Mouse (Mus musculus) layer of hippocampus, adult 9-11 months (tissue): ENCODE measurements around the gene Gipc3.
A peak's percentile ranks its signal among the peaks of the same experiment; 100 is the strongest.

Experiments used
- DNase-seq: peaks from one replicate; pipeline ENCODE4 v3.0.0; 2022

The Gipc3 gene

DNA sequence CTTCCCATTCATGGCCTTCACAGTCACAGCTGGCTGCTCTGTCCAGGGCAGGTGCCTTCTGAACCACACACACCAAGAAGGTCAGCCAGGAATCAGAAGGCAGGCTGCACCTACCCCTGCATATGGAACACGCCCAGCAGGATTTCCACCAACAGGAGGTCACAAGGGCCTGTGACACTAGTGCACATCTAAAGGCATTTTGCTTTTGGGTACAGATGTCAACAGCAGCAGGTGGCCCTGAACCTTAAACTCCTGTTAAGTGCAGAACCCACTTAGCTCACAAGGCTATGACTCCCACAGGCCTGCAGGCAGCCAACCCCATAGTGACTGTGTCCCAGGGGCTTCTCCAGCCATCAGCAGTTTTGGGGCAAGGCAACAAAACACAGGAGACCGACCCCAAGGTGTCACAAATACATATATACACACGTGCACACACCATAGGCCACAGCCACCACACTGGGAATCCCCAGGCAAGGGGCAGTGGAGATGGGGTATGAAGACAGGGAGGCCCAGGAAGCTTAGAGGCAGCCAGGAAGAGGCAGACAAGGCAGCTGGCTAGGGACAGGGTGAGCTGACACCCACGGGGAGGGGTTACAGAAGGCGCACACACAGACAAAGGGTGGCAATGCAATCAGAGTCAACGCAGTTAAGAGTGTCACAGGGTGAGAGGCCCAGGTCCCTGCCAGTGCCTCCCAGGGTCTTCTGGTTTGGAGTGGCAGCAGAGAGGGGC, 23.6 kb upstream of the Gipc3 start:
- no peak for DNase-seq

DNA sequence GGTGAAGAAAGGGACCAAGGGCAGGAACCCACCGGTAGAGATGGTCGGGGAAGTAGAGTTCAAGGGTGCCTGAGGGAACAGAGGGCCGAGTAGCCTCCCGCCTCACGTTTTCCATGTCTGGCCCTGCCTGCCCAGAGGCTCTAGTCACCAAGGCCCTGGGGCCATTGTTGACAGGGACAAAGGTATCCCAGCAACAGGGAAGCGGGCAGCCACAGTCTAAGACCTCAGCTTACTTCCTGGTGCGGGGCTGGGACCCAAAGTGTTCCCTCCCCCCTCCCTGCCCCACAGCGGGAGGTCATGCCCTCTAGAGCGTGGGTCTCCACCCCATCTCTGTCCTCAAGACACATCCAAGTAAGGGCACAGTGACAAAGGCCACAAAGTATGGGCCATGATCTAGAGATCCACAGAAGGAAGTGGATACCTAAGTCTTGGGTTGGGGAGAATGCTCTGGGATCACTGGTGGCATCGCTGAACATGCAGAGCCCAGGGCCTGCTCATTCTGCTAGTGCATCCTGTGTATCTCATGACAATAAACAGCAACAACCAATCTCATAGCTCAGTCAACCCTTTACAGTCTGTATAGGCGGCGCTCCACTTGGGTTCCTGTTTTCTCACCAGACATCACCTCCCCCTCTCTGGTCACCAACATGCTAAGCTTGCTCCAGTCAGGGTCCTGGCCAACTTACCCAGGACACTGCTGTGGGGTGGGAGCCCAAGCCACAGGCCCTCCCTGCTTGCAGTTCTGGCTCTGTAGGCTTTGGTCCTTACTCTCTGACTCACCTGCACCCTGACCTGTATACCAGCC, 22.8 kb upstream of the Gipc3 start, which contains the start of gene 4930404N11Rik:
Gene 4930404N11Rik (minus strand): TSS at position 145 of the 805 bp plus-strand sequence.
- DNase-seq = no peak

DNA sequence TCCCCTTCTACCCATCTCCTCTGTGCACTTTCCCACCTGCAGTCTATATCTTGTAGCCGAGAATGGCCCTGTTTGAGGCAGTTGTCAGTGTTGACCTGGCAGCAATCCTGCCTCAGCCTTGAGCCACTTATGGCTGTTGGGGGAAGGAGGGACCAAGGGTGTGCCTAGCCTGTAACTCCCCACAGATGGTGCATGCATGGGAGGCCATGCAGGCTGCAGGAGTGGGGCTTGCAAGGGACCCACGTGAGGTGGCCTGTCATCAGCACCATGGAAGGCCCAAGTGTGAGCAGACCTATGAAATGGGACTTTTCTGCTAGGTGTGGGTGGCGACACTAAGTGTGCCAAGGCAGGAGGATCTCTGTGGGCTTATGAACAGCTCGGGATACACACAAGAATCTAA, 22.0 kb upstream of the Gipc3 start:
- DNase-seq = peak; percentile 67

- DNase-seq = no peak
Measured at GRCm38 (mm10) chr10:81364666-81365065, 21.6 kb upstream of the Gipc3 start.

GRCm38 (mm10) chr10:81363436-81364346, 20.6 kb upstream of the Gipc3 start:
- no peak for DNase-seq

- no peak for DNase-seq
Measured at GRCm38 (mm10) chr10:81362336-81362949, 19.4 kb upstream of the Gipc3 start.

GRCm38 (mm10) chr10:81360721-81361120, 17.7 kb upstream of the Gipc3 start:
- no peak for DNase-seq

- DNase-seq = no peak
Measured at GRCm38 (mm10) chr10:81358841-81359240, 15.8 kb upstream of the Gipc3 start.

- DNase-seq = no peak
Measured at GRCm38 (mm10) chr10:81358209-81358608, 15.1 kb upstream of the Gipc3 start.

GRCm38 (mm10) chr10:81356991-81357844, 14.2 kb upstream of the Gipc3 start, which contains the start of gene Mfsd12:
TSS of gene Mfsd12 (plus strand) at chr10:81357491.
- DNase-seq = peak; percentile 90

DNA sequence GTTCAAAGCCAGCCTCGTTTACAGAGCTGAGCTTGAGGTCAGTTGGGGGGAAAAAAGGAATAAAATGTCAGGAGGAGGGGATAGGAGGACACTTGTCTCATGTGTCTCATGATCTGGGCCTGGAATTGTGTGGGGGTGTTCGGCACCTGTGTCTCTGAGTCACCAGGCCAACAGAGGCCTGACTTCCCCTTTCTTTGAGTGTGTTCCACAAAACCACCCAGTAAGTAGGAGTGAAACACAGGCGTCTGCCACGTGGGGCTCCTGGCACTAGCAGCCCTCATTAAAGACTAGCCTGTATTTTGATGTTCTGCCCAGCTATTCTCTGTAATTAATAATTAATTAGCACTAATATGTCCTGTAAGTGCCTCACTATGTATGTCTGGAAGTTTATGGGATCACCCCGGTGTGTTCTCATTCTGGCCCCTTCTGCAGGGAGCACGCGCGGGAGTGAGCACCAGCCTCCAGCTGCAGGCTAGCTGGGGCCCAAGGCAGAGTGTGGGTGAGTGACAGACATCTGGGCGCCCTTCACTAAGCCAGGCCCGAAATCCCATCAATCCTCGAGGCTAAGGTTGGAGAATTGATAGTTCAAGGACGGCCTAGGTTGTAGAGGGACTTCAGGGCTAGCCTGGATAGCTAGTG, 13.4 kb upstream of the Gipc3 start:
- peak; percentile 83 for DNase-seq

DNA sequence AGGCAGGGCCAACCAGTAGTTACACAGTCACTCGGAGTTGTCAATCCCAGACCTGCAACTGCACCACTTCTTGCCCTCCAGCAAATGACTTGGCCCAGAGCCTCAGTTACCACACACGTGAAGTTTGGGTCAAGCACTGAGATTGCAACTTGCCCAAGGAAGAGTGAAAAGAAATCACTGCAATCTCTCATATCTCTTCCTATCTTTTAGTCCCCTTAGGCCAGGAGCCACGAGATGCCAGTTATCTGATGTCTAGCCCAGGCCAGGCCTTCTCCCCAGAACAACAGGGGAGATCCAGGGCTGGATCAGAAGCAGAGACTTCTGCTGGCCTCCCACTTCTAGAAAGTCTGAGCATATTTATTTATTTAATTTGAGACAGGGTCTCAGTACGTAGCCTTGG, 12.5 kb upstream of the Gipc3 start:
- no peak for DNase-seq

GRCm38 (mm10) chr10:81354738-81355477, 11.8 kb upstream of the Gipc3 start:
- DNase-seq = no peak

- DNase-seq = no peak
Measured at GRCm38 (mm10) chr10:81351678-81352291, 8.7 kb upstream of the Gipc3 start.

DNA sequence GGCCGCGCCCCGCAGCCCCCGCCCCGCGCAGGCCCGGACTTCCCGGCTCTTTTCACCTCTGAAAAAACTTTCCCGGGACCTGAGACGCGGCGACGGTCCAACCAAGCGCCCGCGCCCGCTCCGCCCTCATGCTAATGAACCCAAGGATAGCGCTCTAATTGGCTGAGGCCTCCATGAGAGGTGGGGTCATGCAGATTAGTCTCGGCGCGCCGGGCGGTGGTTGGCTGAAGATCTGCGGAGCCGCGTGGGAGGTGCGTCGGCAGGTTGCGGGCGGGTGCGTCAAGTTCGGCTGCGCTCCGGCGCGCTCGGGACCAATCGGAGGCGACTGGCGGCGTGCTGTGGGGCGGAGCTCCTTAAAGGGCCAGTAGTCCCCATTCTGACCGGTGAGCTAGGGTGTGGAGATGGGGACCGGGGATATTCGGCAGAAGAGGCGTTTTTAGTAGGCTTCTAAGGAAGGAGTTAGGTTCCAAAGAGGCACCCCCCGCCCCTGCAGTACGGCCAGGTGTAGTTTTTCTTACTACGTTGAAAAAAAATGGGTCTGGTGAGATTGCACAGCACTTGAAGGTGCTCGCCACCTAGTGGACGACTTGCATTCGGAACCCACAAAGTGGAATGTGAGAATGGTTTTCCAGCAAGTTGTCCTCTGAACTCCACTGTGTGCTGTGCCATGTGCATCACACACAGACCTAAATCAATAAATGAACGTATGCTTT, 7.4 kb upstream of the Gipc3 start, which contains the start of gene Hmg20b:
Gene Hmg20b (minus strand): TSS at position 130 of the 713 bp plus-strand sequence.
- peak; percentile 99 for DNase-seq

DNA sequence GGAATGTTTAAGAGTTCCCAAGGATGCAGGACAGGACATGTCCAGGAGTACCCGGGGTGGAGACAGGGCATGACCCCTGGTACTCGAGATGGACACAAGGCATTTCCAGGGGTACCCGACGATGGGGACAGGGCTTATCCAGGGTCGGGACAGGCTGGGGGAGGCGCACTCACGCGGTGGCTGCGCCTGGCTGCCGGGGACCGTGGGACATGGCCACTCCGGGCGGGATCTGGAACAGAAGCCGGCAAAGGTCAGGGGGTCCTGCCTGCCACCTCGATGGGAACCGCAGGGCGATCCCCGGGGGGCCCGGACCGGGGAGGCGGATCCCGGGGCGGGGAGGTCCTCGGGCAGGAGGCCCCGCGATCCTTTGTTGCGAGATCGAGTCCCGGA, 6.9 kb upstream of the Gipc3 start:
- DNase-seq = no peak

- no peak for DNase-seq
Measured at GRCm38 (mm10) chr10:81349146-81349545, 6.1 kb upstream of the Gipc3 start.

DNA sequence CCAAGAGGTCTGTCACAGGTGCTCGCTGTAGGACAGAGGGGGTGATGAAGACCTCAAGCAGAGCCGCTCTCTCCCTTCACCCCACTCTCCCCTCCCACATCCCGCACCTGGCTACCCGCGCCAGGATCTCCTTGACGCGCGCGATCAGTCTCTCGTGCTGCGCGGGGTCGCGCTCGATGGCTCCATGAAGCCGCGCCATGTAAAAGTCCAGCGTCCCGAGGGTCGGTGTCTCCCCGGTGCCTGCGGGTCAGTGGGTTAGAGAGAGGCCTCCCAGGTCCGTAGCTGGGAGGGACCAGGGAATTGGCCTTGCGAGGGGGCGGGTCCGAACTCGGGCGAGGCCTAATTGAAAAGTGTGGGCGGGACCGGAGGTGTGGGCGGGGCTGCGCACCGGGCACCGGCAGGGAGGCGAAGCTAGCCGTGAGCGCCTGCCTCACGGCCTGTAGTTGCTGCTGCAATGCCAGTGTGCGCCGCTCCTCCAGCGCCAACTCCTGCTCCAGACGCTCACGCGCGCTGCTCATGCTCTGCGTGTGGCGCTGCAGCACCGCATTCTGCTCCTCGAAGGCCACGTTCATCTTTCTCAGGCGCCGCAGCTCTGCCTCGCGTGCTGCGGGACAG, 3.5 kb upstream of the Gipc3 start:
- DNase-seq = no peak

DNA sequence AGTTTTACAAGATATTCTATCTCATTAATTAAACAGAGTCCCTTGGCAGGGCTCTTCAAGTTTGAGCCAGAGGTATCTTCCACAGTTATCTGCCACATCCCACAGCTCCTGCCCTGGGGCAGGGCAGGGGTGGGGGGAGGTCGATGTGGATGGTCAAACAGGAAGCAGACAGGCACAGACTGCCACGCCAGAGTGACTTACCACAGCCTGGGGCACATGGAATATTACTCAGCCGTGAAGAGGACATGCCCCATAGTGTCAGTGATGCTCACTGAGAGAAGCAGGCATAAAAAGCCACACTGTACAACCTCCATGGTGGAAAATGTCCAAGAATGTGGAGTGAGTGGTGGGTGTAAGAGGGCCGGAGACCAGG, 2.1 kb upstream of the Gipc3 start:
- no peak for DNase-seq
